Mouse (Mus musculus) kidney, adult 10 weeks (tissue): ENCODE results near the gene Bpifa6. TPM values are rescaled to one million over a fixed set of nuclear protein-coding genes. Genes with fewer than 3 reads are reported as not detected.

Experiments used
- polyA plus RNA-seq: library from polyadenylated mRNA; stranded (reverse); fragments of 350-450 nt; fragmentation: Illumina TruSeq; extraction: RNeasy Lipid Tissue Mini Kit (QIAGEN cat#74804); gene quantifications from one replicate; pipeline ENCODE4 v1.2.3, GENCODE M21; 2014; ENCODE audit warnings: low read depth, low replicate concordance

Gene Bpifa6
- polyA plus RNA-seq, result not detected

GRCm38 (mm10) chr2:153974582-153974981 lies at the start of gene Bpifa6:
Bpifa6 (plus strand) TSS chr2:153974945.

DNA sequence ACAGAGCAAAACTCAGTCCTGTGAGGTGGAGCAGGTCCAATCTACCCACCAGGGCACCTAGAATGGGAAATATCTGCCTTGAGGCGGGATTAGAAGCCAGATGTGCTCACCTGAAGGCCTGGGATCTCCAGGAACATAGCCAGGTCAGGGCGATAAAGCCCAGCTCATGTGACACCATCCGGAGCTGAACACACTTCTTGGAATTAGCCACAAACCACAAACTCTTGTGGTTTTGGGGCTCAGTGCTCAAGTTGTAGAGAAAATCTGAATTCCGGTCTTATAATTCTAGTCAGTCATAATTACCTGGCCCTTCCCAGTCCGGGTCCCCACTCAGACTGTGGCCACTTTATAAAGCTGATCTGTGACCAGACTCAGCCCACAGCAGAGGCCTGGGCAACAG lies 36.9 kb upstream of the Bpifa6 start, which contains the start of gene Bpifb4:
Gene Bpifb4, plus strand, starts transcription at position 370 of the 400 bp plus-strand sequence.

DNA sequence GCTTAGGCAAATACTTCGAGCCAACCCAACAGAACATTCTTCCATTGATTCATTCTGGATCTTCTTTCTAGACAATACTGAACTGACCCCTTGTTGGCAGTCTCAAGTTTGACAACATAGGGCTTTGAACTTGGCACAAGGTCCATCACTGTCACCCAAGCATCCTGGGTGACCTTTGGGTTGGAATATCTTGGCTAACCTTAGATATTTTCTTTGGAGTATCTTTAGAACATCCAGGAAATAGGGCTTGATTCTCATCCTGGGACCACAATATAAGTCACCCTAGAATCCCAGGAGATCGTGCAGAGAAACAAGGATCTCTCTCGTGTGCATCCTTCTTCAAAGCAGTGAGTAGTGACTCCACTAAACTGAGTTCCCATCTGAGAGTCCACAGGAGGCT lies 33.2 kb downstream of the Bpifa6 start, which contains the start of gene Bpifa2:
Gene Bpifa2, plus strand, starts transcription at position 301 of the 400 bp plus-strand sequence.

Other genes starting within 250 kb of the Bpifa6 start
- gene Mapre1, start 233.7 kb upstream of the Bpifa6 start, polyA plus RNA-seq, result 220 TPM
- gene Efcab8, start 195.0 kb upstream of the Bpifa6 start, polyA plus RNA-seq, result not detected
- not detected for gene Sun5, start 103.9 kb upstream of the Bpifa6 start, polyA plus RNA-seq
- gene Bpifb2, start 99.9 kb upstream of the Bpifa6 start, polyA plus RNA-seq, result not detected
- gene Bpifb6, start 74.6 kb upstream of the Bpifa6 start, polyA plus RNA-seq, result not detected
- not detected for gene Bpifb3, start 56.7 kb upstream of the Bpifa6 start, polyA plus RNA-seq
- not detected for gene Bpifb4, start 36.7 kb upstream of the Bpifa6 start, polyA plus RNA-seq
- gene Bpifa2, start 33.3 kb downstream of the Bpifa6 start, polyA plus RNA-seq, result not detected
- gene Bpifa3, start 155.4 kb downstream of the Bpifa6 start, polyA plus RNA-seq, result not detected
- not detected for gene Bpifa1, start 167.9 kb downstream of the Bpifa6 start, polyA plus RNA-seq
- not detected for gene Bpifa5, start 187.7 kb downstream of the Bpifa6 start, polyA plus RNA-seq
- not detected for gene Bpifb1, start 215.9 kb downstream of the Bpifa6 start, polyA plus RNA-seq
- gene Bpifb5, start 248.8 kb downstream of the Bpifa6 start, polyA plus RNA-seq, result not detected